Mouse (Mus musculus): ENCODE measurements around the gene Fut1. TPM values are rescaled to one million over a fixed set of nuclear protein-coding genes. Genes with fewer than 3 reads are reported as not detected.

Fut1 gene
- total RNA-seq, 4 experiments from 2014 or later = not detected

GRCm38 (mm10) chr7:45598960-45599879 lies 17.9 kb upstream of the Fut1 start:
- no peak for DNase-seq

GRCm38 (mm10) chr7:45605704-45606289 lies 11.3 kb upstream of the Fut1 start:
- DNase-seq = no peak

GRCm38 (mm10) chr7:45609511-45609910 lies 7.6 kb upstream of the Fut1 start:
- DNase-seq = no peak

GRCm38 (mm10) chr7:45616277-45616676 lies 812 bp upstream of the Fut1 start:
- DNase-seq = no peak

- DNase-seq = no peak
Observed at GRCm38 (mm10) chr7:45618316-45618715, 1.2 kb downstream of the Fut1 start.

GRCm38 (mm10) chr7:45619592-45619991 lies 2.5 kb downstream of the Fut1 start:
- DNase-seq = no peak

- no peak for DNase-seq
Observed at GRCm38 (mm10) chr7:45621443-45621842, 4.4 kb downstream of the Fut1 start, which contains the start of gene Izumo1. TSS of gene Izumo1 (plus strand) at chr7:45621811.

GRCm38 (mm10) chr7:45623507-45623906 lies 6.4 kb downstream of the Fut1 start:
- DNase-seq = no peak

- DNase-seq = no peak
Observed at GRCm38 (mm10) chr7:45624718-45625117, 7.6 kb downstream of the Fut1 start.

GRCm38 (mm10) chr7:45625481-45625880 lies 8.4 kb downstream of the Fut1 start:
- no peak for DNase-seq

- DNase-seq = no peak
Observed at GRCm38 (mm10) chr7:45626571-45627076, 9.5 kb downstream of the Fut1 start.

- DNase-seq = no peak
Observed at GRCm38 (mm10) chr7:45627261-45627660, 10.2 kb downstream of the Fut1 start, which contains the start of gene Rasip1. TSS of gene Rasip1 (plus strand) at chr7:45627488.

- DNase-seq = peak; percentile 80
Observed at GRCm38 (mm10) chr7:45628364-45629294, 11.5 kb downstream of the Fut1 start.

- no peak for DNase-seq
Observed at GRCm38 (mm10) chr7:45630064-45630907, 13.2 kb downstream of the Fut1 start.

GRCm38 (mm10) chr7:45632499-45632898 lies 15.4 kb downstream of the Fut1 start:
- DNase-seq = no peak

GRCm38 (mm10) chr7:45634946-45635681 lies 18.0 kb downstream of the Fut1 start:
- DNase-seq = no peak

GRCm38 (mm10) chr7:45635711-45636688 lies 18.9 kb downstream of the Fut1 start:
- no peak for DNase-seq

- DNase-seq = no peak
Observed at GRCm38 (mm10) chr7:45637710-45638109, 20.6 kb downstream of the Fut1 start.

All from adrenal gland, adult 8-10 months (tissue).